Mouse (Mus musculus) cerebellum, postnatal 14 days (tissue): ENCODE results near the gene Gm7971.
"Not testable (repeated sequence)": the region's sequence is repeated elsewhere in the genome, so short reads cannot be mapped to it uniquely, and the experiment has no call there.

Experiments
- DNase-seq, 2 experiments: peaks; one replicate each; pipeline ENCODE4 v3.0.0; 2021; ENCODE audit warnings: mixed read lengths in 2 of 2

The Gm7971 gene

GRCm38 (mm10) chr5:95594775-95595174 is at the start of gene Gm7971:
TSS of gene Gm7971 (minus strand) at chr5:95594875.
- not testable (repeated sequence) for DNase-seq
